Mouse (Mus musculus) kidney, postnatal 10 days (tissue): ENCODE measurements around the gene Dlg2.

Source experiments
- DNase-seq: peaks from one replicate; pipeline ENCODE4 v3.0.0; 2021; ENCODE audit warnings: mixed read lengths

Gene Dlg2

GRCm38 (mm10) chr7:91943224-91943623 lies 1466.8 kb downstream of the Dlg2 start:
- no peak for DNase-seq

DNA sequence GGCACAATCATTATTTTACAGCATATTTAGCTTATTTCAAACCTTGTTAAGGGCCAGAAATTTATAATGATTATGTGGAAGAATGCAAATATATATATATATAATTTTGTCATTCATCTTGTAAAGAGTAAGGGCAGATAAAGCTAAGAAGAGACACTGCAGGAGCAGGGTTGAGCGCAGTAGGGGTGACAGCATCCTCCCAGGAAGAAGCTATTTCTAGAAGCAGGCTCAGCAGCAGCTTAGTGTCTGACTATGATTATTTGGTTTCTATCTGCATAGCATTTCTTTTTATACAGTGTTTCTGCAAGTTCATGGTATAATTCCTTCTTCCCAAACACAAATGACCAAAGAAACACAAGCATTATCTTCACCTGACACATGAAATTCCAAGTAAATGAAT lies 1479.1 kb downstream of the Dlg2 start:
- no peak for DNase-seq

DNA sequence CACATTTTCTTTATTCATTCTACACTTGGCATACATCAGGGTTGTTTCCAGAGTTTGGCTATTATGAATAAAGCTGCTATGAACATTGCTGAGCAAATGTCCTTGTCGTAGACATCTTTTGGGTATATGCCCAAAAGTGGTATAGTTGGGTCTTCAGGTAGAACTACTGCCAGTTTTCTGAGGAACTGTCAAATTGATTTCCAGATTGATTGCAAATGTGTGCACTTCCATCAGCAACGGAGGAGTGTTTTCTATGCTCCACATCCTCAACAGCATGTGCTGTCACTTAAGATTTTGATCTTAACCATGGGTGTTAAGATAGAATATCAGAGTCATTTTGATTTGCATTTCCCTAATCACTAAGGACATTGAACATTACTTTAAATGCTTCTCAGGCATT lies 1486.5 kb downstream of the Dlg2 start:
- no peak for DNase-seq

DNA sequence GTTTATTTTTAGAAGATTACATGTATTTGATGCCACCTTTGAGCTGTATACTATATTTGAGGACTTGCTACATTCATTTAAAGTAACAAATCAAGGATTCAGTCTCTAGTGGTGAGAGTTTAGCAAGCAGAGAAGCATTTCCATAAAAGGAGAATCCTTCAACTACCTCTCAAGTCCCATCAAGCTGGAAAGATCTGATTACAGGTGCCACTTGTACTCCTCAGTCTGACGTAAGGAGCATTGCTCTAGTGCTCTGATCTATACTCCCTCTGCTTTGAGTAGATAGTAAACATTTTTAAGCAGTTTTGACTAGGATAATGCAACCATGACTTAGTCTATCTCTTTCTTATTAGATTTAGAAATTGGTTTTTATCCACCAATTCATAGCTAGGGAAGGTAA lies 1496.5 kb downstream of the Dlg2 start:
- DNase-seq = no peak

- DNase-seq = no peak
These were observed 1527.4 kb downstream of the Dlg2 start for GRCm38 (mm10) chr7:92003769-92004455.

DNA sequence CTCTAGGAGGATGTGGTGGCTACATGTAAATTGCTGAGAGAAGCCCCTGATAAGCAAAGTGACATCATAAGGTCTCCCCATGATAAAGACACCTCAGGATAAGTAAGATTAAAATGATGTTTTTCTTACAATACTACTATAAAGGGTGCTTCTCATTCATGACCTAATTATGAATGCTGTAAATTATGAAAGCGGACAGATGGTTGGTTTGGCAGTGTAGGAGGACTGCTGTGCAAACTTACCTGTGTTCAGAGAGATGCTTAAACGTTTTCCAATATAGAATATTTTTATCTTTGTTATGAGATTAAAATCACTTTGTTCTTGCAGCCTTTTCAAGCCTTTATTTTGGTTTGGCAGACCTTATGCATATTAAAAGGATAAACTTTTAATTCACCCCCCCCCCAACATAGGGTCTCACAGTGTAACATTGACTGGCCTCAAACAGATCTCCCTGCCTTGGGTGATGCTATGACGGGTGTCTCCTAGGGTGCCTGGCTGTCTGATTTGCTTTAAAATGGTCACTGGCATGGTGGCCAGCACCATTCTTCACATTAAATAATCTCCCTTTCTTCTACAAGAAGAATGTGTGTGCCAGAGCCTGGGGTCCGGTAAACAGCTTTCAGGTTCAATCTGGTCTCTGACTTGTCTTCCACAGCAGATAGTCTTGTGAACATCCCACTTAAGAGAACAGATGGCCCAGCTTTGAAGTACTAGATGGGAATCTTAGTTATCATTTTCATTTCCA lies 1529.4 kb downstream of the Dlg2 start:
- no peak for DNase-seq

DNA sequence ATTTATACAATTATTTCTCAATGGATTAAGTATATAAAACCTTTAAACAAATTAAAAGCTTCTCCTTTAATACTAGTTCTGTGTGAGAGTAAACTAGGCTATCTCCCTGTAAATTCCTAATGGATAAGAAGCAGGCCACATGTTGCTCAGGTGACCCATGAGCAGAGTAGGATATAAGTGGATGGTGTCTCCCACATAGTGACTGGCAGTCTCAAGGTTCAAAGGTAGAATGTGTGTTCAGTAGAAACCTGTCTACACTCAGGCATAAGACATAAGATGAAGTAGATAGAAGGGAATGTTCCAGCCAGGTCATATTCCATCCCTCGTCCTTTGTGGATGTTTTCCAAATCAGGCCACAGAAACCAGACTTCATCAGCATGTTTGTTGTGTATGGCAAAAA lies 1532.2 kb downstream of the Dlg2 start:
- no peak for DNase-seq

DNA sequence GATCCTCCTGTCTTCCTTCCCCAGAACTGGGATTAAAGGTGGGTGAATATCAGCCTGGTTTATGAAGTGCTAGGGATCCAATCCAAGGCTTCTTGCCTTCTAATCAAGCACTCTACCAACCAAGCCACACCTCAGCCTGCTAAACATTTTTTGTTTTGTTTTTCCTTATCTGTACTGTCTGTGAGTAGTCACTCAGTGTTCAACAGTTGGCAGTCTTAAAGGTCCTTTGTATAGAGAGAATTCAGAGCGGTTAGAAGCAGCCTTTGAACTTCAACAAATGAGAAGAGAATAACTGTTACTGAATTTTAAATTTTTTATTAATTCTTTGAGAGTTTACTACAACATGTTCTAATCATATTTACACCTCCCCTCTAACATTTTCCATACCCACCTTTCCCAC lies 1548.5 kb downstream of the Dlg2 start:
- DNase-seq = no peak

GRCm38 (mm10) chr7:92025465-92026056 lies 1549.1 kb downstream of the Dlg2 start:
- no peak for DNase-seq

DNA sequence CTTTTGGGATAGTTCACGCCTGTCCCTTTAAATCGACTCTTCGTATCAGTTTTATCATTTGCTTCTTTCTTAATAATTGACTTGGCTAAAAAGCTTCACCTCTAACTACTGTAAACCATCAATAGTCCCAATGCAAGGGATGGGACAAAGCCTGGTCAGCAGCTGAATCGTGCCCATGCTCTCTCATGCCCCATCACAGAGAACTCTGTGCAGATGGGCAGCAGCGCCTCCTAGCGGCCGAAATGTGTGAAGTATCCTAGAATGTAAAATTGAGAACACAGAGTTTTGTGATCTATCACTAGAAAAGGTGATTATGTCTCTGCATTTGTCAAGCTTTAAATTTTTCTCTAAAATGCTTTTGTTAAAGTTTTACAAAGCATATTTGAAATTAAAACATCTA lies 1550.6 kb downstream of the Dlg2 start:
- peak; percentile 83 for DNase-seq

DNA sequence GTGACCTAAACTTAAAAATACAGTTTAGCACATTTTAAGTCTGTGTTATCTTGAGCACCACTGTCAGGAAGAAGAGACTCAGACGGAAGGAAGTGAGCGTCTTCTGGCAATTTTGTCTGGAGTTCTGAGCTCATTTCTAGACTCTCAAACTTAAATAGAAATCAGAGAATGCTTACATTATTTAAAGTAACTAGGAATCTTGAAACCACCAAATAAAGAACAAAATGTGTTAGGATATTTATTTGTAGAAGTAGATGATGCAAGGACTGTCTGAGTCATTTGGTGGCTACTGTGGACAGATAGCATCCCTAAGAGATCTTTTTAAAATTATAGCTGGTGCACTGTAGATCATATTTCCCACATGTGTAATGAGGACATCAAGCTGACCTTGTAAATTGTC lies 1557.8 kb downstream of the Dlg2 start:
- DNase-seq = no peak

- no peak for DNase-seq
These were observed 1563.7 kb downstream of the Dlg2 start for GRCm38 (mm10) chr7:92040187-92040586.

DNA sequence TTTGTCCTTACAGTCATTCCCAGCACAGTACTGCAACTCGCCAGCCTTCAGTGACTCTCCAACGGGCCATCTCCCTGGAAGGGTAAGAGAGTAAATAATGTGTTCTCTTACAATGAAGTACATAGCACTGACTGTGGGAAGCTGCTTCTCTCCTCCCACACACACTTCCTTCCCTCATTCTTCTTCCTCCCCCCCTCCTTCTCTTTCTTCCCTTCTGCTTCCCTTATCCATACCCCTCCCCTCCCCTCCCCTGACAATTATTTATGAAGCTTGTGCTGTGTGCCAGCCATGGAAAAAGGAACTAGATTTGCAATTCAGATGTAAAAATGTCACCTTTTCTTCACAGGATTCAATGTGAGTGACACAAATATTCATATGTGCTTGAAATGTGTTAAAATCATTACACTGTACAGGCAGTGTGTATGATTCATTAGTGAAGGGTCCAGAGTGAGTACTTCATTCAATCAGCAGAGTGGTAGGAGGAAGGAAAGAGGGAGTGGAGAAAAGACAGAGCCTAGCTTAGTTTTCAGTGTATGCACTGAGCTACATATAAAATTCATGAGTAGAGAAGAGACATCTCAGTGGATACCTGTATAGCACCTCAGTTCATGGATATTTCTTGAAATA lies 1564.4 kb downstream of the Dlg2 start:
- DNase-seq = no peak

- no peak for DNase-seq
These were observed 1568.5 kb downstream of the Dlg2 start for GRCm38 (mm10) chr7:92044966-92045365.

DNA sequence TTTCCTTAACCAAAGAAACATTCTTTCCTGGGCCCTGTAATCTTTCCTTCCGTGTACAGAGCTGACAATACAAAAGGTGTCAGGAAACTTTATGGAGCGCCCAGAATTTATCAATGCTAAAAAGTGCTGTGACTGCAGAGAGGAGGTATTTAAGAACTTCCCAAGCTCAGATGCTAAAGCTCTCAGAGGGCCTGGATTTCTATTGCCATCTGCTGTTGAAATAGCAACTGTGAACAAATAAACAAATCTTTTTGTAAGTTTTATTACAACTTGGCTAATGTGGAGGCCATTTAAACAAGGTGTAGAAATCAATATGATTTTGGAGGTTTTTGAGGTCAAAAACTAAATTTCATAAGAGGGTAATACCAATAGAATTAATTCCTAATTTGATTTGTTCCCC lies 1570.8 kb downstream of the Dlg2 start:
- no peak for DNase-seq

GRCm38 (mm10) chr7:92048876-92049275 lies 1572.4 kb downstream of the Dlg2 start:
- DNase-seq = no peak

DNA sequence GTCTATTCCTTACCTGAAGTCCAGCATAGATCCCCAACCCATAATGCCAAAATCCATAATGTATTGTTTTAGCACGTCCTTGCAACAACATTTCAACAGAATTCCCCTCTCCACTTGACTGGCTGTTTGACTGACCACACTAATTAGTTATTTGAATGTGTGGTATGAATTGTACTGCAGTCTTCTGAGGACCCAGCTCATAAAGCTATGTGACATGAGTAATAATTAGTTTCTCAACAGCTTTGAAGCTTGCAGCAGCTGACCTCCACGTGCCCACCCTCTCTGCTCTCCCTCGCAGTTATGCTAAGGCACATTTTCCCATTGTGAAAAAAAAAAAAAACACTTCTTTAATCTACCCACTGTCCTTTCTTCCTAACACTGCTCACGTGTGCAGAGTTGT lies 1590.4 kb downstream of the Dlg2 start:
- DNase-seq = no peak

GRCm38 (mm10) chr7:92087429-92087828 lies 1611.0 kb downstream of the Dlg2 start:
- DNase-seq = no peak

- peak; percentile 73 for DNase-seq
These were observed 1617.4 kb downstream of the Dlg2 start for GRCm38 (mm10) chr7:92093860-92094259.

DNA sequence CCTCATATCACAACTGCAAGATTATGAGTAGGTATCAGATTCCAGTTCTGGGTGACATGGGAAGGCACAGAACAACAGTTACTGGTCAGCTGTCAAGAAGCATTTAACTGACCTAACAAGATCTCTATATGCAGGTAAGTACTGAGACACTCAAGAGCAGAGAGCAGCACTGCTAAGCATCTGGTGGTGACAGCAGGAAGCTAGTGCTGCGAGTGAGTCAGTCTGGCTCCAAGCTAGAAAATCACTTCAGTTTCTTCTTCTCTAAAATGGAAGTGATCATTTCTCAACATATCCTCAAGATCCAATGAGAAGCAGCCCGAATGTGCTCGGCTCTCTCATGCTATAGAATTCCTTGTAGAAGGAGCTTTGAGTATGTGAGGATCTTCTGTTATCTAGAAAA lies 1618.7 kb downstream of the Dlg2 start:
- DNase-seq = no peak

GRCm38 (mm10) chr7:92100847-92101246 lies 1624.4 kb downstream of the Dlg2 start:
- DNase-seq = no peak

- DNase-seq = peak; percentile 65
These were observed 1626.5 kb downstream of the Dlg2 start for GRCm38 (mm10) chr7:92102892-92103543.

DNA sequence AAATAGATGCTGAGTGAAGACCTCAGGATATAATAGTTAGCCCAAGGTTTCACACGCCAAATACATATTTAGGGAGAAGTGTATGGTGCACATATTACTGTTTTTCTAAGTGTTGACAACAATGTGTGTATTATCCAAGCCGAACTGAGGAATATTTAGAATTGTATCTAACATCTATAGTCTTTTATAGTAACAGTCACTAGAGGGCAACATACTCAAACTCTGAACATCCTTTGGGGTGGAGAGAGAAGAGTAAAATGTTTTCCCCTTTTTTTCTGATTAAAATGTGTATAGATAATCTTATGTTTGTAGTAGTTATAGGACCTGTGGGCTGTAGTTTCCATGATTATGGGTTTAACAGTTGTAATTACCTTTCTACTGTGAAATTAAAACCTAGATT lies 1629.0 kb downstream of the Dlg2 start:
- no peak for DNase-seq
